Mouse (Mus musculus) G1E (cell line): ENCODE measurements around the gene Zfp68.

Experiments
- CTCF ChIP-seq: IDR thresholded peaks from 2 replicates; pipeline ENCODE4 v1.5.1; 2012; ENCODE audit warnings: low read depth, low read length, inconsistent platforms, mixed read lengths
- GATA1 ChIP-seq: IDR thresholded peaks from 2 replicates; pipeline ENCODE4 v1.6.1; 2012; ENCODE audit warnings: borderline replicate concordance, low read length, inconsistent platforms, mixed read lengths
- TAL1 ChIP-seq: conservative IDR thresholded peaks from 2 replicates; pipeline ENCODE4 v1.6.1; 2012; ENCODE audit warnings: low read depth, low read length, inconsistent platforms, mixed read lengths

GRCm38 (mm10) chr5:138587396-138587795, 32.2 kb downstream of the Zfp68 start:
- TF ChIP-seq CTCF (no peak), TAL1 (no peak), GATA1 (no peak)
